Mouse (Mus musculus) hematopoietic stem cell, adult 5-6 weeks (primary cell): ENCODE data around the gene Elmsan1. TPM values are rescaled to one million over a fixed set of nuclear protein-coding genes. Genes with fewer than 3 reads are reported as not detected.

ENCODE experiments used
- ATAC-seq, 2 experiments: fragments of 125-278 bp in 1 of 2; replicated peaks in 1 of 2; 2 replicates each; pipeline ENCODE4 v1.8.0; 2016 to 2017; ENCODE audit warnings: inconsistent platforms in 2 of 2, mild to moderate bottlenecking in 2 of 2, moderate number of reproducible peaks in 2 of 2, low read depth in 1 of 2, moderate TSS enrichment in 1 of 2; ENCODE audit not compliant: low FRiP score in 2 of 2, poor library complexity in 2 of 2, severe bottlenecking in 2 of 2, insufficient read depth in 1 of 2, low TSS enrichment in 1 of 2
- total RNA-seq: library from RNA; stranded (forward); fragments of 172-1452, 232-1000 nt; gene quantifications from 2 replicates; pipeline ENCODE4 v1.2.3, GENCODE M21; 2017

Elmsan1 gene
- total RNA-seq, 1 experiment from 2014 or later: 19.9 TPM

DNA sequence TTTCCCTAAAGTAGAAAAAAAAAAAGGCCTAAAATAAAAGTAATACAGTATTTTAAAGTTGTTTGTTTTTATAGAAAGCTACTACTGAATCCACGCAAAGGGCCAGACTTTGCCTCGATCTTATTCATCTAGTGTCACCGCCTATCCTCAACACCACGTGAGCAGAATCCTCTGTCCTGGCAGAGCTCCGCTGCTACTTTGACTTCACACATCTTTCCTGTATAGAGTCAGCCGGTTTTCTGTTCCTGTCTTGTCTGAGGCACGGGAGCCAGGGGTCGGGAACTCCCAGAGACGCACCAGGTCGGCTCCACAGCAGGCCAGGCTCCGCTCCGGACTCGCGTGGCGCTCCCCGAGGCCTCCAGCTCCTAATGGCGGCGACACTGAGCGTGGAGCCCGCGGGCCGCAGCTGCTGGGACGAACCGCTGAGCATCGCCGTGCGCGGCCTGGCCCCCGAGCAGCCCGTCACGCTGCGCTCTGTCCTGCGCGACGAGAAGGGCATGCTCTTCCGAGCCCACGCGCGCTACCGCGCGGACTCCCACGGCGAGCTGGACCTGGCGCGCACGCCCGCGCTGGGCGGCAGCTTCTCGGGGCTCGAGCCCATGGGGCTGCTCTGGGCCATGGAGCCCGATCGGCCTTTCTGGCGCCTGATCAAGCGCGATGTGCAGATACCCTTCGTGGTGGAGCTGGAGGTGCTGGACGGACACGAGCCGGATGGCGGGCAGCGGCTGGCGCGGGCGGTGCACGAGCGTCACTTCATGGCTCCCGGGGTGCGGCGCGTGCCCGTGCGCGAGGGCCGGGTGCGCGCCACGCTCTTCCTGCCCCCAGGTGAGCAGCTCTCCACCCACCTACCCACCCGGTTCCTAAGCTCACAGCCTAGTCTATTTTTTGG, 117.8 kb downstream of the Elmsan1 start, which contains the start of gene Acot6:
Gene Acot6, plus strand, starts transcription at position 51 of the 889 bp plus-strand sequence.
- peak; percentile 37 to 60 for ATAC-seq

DNA sequence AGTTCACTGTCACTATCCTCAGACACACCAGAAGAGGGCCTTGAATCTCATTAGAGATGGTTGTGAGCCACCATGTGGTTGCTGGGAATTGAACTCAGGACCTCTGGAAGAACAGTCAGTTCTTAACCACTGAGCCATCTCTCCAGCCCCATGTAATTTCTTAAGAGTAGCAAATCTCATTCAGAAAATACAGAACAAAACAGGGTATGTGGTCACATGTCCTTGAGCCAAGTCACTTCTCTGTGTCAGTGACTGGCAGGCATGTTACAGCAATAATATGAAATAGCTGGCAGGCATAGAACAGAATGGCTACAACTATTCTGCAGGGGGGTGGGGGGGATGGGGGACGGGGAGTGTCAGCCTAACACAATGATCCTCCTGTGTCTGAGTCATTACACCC, 118.6 kb downstream of the Elmsan1 start:
- no peak for ATAC-seq

DNA sequence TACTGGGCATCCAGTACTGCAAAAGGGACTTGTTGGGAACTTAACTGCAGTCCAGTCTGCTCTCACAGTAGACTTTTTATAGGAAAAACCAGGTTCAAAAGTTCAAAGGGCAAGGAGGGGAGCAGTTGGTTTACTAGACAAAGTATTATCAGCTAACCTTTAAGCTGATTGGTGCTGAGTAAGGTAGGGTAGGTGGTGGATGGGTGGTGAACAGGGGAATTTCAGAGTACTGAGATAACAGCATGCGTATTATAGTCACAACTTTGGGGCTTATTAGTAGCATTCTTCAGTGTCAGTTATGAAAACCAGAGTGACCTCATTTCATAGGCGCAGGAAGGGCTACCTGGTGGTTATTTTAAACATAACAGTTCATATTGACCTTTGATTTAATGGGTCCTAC, 119.1 kb downstream of the Elmsan1 start:
- no peak for ATAC-seq

Other genes starting within 250 kb of the Elmsan1 start
- not detected in 2 replicates for gene Heatr4, start 234.0 kb downstream of the Elmsan1 start, total RNA-seq
- gene Acot2, start 231.0 kb downstream of the Elmsan1 start, total RNA-seq: 23.0 and 25.0 TPM in 2 replicates
- 39.0 and 44.3 TPM in 2 replicates for gene Acot1, start 209.4 kb downstream of the Elmsan1 start, total RNA-seq
- gene Acot4, start 180.5 kb downstream of the Elmsan1 start, total RNA-seq: 0.30 and 0.69 TPM in 2 replicates
- gene Gm49366, start 179.9 kb downstream of the Elmsan1 start, total RNA-seq: not detected in 2 replicates
- gene Acot3, start 166.7 kb downstream of the Elmsan1 start, total RNA-seq: not detected in 2 replicates
- gene Acot5, start 149.6 kb downstream of the Elmsan1 start, total RNA-seq: not detected in 2 replicates
- gene Acot6, start 118.2 kb downstream of the Elmsan1 start, total RNA-seq: 2.8 and 3.4 TPM in 2 replicates
- gene Dnal1, start 104.5 kb downstream of the Elmsan1 start, total RNA-seq: 2.9 and 3.7 TPM in 2 replicates
- gene Pnma1, start 70.4 kb downstream of the Elmsan1 start, total RNA-seq: 0.94 and 2.0 TPM in 2 replicates
- 70.7 and 79.0 TPM in 2 replicates for gene Ptgr2, start 66.4 kb upstream of the Elmsan1 start, total RNA-seq
- gene Zfp410, start 98.0 kb upstream of the Elmsan1 start, total RNA-seq: 37.7 and 65.5 TPM in 2 replicates
- 9.5 and 30.1 TPM in 2 replicates for gene Coq6, start 142.8 kb upstream of the Elmsan1 start, total RNA-seq
- 1.3 and 2.3 TPM in 2 replicates for gene Fam161b, start 143.0 kb upstream of the Elmsan1 start, total RNA-seq
- 44.0 and 58.7 TPM in 2 replicates for gene Entpd5, start 190.1 kb upstream of the Elmsan1 start, total RNA-seq
- gene Bbof1, start 190.2 kb upstream of the Elmsan1 start, total RNA-seq: 6.3 and 6.6 TPM in 2 replicates
- gene Rnf113a2, start 198.3 kb upstream of the Elmsan1 start, total RNA-seq: 36.1 and 45.4 TPM in 2 replicates
- 20.3 and 22.3 TPM in 2 replicates for gene Aldh6a1, start 232.1 kb upstream of the Elmsan1 start, total RNA-seq
- 26.6 and 35.2 TPM in 2 replicates for gene Lin52, start 232.5 kb upstream of the Elmsan1 start, total RNA-seq